Mouse (Mus musculus): ENCODE measurements at regions not wholly inside any gene's neighbourhood (a gene's known extent, or its start where the extent isn't known, plus 50 kb on each side); places are given as distances from the start of the nearest gene placed in this dataset.

- Histone ChIP-seq H3K4me3 (ENCODE audit: insufficient read depth, low read length) (no peak overlapping the region), H3K27ac (ENCODE audit: insufficient read depth, low read depth, low read length) (no peak overlapping the region), H3K4me1 (ENCODE audit: control insufficient read depth, insufficient read depth, low read length) (no peaks in the 10 kb centered on the region)
- TF ChIP-seq CTCF (IDR thresholded peaks at IDR 0.05; ENCODE audit: low read depth, low read length) (no peak), POLR2A (IDR thresholded peaks at IDR 0.05; ENCODE audit: borderline replicate concordance, low read depth, low read length) (no peak)
Observed at GRCm38 (mm10) chr5:44902541-44902940, 103.1 kb upstream of the Ldb2 start.

DNA sequence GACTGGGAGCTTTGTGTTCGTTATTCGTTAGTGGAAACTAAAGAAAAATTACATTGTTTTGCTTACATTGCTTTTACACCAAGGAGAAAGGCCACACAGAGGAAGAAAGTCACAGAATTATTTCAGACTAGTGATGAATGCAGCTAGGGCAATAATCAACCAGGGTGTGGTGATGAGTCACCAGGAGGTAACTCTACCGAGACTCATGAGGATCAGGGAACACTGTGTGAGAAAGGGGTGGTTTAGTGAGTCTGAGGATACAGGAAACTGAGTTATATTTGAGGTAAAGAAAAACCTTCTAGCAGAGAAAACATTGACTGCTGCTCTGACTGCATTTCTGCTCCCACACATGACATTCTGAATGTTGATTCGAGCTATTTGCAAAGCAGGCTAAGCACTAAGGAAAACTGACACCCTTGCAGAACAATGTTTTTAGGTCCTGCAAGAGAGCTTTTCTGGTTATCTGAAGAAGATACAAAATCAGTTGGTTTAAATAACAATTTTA, 87.1 kb upstream of the Ldb2 start:
- H3K4me3 ChIP-seq (ENCODE audit: insufficient read depth, low read length) = no peak overlapping the region
- TF ChIP-seq CTCF (IDR thresholded peaks at IDR 0.05; ENCODE audit: low read depth, low read length) = no peak
- H3K4me1 ChIP-seq (ENCODE audit: control insufficient read depth, insufficient read depth, low read length) = no peaks in the 10 kb centered on the region

GRCm38 (mm10) chr5:44876946-44877345, 77.5 kb upstream of the Ldb2 start:
- no peak for TF ChIP-seq POLR2A (IDR thresholded peaks at IDR 0.05; ENCODE audit: borderline replicate concordance, low read depth, low read length)
- no peak for TF ChIP-seq CTCF (IDR thresholded peaks at IDR 0.05; ENCODE audit: low read depth, low read length)
- H3K27ac ChIP-seq (ENCODE audit: insufficient read depth, low read depth, low read length) = no peak overlapping the region
- H3K4me3 ChIP-seq (ENCODE audit: insufficient read depth, low read length) = no peak overlapping the region
- no peaks in the 10 kb centered on the region for H3K4me1 ChIP-seq (ENCODE audit: control insufficient read depth, insufficient read depth, low read length)

More for the DNA sequence above, 87.1 kb upstream of the Ldb2 start:
- no peak overlapping the region for H3K27ac ChIP-seq (ENCODE audit: insufficient read depth, low read depth, low read length)

DNA sequence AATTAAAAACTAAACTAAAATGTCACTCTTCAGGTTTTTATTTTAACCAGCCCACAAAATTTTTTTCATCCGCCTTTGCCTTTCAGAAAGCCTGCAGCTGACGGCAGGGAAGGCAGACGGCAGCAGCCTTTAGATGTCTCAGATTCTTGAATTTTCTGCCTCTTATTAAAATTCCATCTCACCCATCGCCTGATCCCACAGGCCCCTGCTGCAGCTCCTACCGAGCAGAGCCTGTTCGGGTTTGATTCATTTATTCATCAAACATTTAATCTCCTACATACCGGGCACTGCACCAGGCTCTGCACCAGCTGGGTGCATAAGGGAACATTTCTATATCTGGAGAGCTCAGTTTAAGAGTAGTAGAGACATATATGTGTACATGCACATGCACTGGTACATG, 72.8 kb upstream of the Ldb2 start:
- TF ChIP-seq CTCF (IDR thresholded peaks at IDR 0.05; ENCODE audit: low read depth, low read length) (no peak), POLR2A (IDR thresholded peaks at IDR 0.05; ENCODE audit: borderline replicate concordance, low read depth, low read length) (no peak)
- H3K4me3 ChIP-seq (ENCODE audit: insufficient read depth, low read length) = no peak overlapping the region
- no peaks in the 10 kb centered on the region for H3K4me1 ChIP-seq (ENCODE audit: control insufficient read depth, insufficient read depth, low read length)

DNA sequence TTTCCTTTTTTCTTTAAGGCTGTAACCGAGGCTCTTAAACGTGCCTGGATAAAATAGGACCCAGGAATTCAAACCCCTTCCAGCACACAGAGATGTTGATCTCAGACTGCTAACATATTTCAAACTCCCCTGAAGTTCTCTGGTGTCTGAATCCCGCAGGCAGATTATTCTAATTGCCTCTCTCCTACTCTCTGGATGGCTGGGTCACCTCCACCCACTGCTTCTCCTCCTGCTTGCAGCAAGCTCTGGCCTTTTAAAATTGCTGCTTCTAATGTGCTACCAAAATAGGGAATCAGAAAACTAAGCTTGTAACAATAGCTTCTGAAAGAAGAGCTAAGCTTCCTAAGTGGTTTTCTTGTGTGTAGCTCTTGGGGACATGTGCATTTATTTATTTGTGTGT, 64.4 kb upstream of the Ldb2 start:
- Histone ChIP-seq H3K27ac (ENCODE audit: insufficient read depth, low read depth, low read length) (no peak overlapping the region), H3K4me3 (ENCODE audit: insufficient read depth, low read length) (no peak overlapping the region), H3K4me1 (ENCODE audit: control insufficient read depth, insufficient read depth, low read length) (no peaks in the 10 kb centered on the region)
- TF ChIP-seq POLR2A (IDR thresholded peaks at IDR 0.05; ENCODE audit: borderline replicate concordance, low read depth, low read length) = no peak
- no peak for TF ChIP-seq CTCF (IDR thresholded peaks at IDR 0.05; ENCODE audit: low read depth, low read length)

More for the DNA sequence above, 72.8 kb upstream of the Ldb2 start:
- no peak overlapping the region for H3K27ac ChIP-seq (ENCODE audit: insufficient read depth, low read depth, low read length)

- H3K4me1 ChIP-seq (ENCODE audit: control insufficient read depth, insufficient read depth, low read length) = no peaks in the 10 kb centered on the region
- no peak overlapping the region for H3K4me3 ChIP-seq (ENCODE audit: insufficient read depth, low read length)
- TF ChIP-seq POLR2A (IDR thresholded peaks at IDR 0.05; ENCODE audit: borderline replicate concordance, low read depth, low read length) (no peak), CTCF (IDR thresholded peaks at IDR 0.05; ENCODE audit: low read depth, low read length) (no peak)
- H3K27ac ChIP-seq (ENCODE audit: insufficient read depth, low read depth, low read length) = no peak overlapping the region
Observed at GRCm38 (mm10) chr5:44863349-44863748, 63.9 kb upstream of the Ldb2 start.

DNA sequence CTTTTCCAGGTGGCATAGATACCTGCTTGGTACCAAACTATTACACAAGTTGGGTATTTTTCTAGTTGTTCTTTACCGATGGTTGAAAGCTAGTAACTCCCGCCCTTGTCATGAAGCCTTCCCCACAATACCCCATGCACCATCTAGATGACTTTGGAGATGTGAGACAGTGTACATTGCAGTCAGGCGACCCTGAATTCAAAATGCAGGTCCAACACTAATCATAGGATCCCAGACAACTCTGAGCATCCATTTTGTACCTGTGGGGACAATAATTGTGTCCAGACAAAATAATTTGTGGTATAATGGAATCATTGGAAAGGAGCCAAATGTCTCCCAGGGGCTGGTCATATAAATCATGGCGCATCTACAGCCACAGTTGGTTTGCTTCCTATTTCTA, 54.7 kb upstream of the Ldb2 start:
- no peaks in the 10 kb centered on the region for H3K4me1 ChIP-seq (ENCODE audit: control insufficient read depth, insufficient read depth, low read length)
- H3K4me3 ChIP-seq (ENCODE audit: insufficient read depth, low read length) = no peak overlapping the region
- no peak overlapping the region for H3K27ac ChIP-seq (ENCODE audit: insufficient read depth, low read depth, low read length)
- TF ChIP-seq CTCF (IDR thresholded peaks at IDR 0.05; ENCODE audit: low read depth, low read length) = no peak
- TF ChIP-seq POLR2A (IDR thresholded peaks at IDR 0.05; ENCODE audit: borderline replicate concordance, low read depth, low read length) = no peak
